Mouse (Mus musculus) 3T3-L1 (cell line): Measurements from ENCODE around the gene Tchp.
A peak's percentile ranks its signal among the peaks of the same experiment; 100 is the strongest.

Experiments used
- DNase-seq: peaks from one replicate; pipeline ENCODE4 v3.0.0-alpha.2; 2015; ENCODE audit warnings: low read depth, low spot score

The Tchp gene

DNA sequence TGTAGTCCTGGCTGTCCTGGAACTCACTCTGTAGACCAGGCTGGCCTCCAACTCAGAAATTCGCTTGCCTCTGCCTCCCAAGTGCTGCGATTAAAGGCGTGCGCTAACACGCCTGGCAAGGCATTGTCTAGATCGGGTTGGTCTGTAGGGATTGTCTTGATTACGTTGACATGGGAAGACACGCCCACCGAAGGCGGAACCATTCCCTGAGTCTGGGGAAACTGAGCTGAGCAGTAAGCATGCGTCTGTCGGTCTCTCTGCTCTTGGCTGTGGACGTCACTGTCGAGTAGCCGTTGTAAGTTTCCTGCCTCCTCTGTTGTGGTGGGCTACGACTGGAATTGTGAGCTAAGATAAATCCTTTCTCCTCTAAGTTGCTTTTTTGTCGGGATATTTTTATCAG lies 10.6 kb upstream of the Tchp start:
- DNase-seq = no peak

DNA sequence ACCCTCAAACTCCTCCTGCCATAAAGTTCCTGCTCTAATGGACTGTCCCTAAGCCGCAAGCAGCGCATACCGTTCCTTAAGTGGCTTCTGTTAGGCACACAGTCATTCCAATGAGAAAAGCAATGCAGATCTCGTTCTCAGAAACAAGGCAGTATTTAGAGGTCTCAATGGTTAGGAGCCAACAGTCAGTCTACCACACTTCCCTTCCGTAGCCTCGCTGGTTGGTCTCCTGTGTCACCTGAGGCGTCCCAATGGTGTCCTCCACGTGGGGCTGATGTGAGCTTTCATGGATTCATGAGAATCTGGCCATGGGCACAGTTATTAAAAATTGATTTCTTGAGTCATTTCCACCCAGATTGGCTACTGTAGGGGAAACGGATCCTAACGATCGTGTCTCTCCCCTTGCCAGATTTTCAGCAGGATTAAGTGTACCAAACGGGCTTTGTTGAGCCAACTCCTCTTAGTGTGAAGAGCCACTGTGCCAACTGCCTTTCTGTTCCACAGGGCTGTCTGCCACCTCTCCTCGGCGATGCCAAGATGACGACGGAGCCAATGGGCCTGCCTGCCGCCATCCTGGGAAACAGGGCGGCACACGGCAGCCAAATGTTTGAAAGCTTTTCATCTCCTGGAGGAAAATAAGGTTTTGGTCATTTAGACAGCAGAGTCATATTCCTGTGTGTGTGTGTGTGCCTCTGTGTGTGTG lies 9.4 kb upstream of the Tchp start:
- DNase-seq = no peak

DNA sequence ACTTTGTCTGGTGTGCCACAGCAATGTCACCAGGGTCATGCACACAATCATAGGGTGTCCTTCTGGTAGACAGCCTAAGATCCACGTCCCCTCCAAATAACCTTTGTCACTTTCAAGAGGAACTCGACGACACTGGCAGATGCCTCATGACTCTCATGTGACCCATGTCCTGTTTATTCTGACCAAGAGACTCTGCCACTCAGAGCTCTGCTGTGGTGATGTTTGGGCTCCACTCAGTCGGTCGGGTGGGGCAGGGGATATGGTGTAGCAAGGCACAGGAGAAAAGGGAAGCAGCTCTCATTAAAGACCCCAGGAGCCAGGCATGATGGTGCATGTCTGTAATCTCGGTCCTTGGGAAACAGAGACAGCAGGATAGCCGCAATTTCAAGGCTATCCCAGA lies 8.5 kb upstream of the Tchp start:
- DNase-seq = no peak

DNA sequence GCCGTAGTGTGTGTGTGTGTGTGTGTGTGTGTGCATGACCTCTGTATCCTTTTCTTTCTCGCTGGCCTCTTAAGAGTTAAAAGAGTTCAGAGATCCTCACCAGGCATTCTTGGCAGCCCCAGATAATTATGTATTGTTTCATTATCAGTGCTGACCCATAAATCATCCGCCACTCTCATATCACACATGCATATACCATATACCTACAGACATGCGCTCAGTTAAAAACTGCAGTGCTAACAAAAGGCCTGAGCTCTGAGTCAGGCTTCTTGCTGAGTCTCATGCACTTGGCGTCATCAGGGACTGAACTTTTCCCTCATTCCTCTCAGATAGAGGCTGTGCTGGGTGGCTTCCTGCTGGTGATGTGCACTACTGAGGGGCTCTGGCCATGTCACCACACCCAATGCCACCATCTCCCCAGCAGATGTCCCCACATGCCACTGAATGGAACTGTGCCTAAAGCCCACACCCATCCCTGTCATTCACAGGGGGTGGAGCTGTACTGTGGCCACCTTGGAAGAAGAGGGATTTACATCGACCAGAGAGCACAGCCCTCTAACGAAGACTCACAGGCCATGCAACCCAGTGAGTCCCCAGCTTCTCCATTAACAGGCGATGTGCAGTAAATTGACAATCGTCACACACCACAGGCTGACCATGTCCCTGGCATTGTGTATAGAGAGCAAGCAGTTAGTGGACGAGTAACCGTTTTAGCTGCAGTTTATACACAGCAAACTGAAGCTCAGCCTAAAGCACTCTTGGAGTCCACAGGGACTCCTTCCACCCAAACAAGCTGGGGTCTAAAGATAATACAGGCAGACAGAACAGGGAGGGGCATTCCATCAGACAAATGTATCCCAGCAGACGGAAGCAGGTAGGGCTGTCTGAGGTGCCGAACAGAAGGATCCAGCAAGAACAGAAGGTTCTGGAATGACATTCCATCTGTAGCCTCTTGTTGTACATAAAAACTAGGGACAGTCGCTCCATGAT lies 4.9 kb upstream of the Tchp start:
- DNase-seq = peak; percentile 76

DNA sequence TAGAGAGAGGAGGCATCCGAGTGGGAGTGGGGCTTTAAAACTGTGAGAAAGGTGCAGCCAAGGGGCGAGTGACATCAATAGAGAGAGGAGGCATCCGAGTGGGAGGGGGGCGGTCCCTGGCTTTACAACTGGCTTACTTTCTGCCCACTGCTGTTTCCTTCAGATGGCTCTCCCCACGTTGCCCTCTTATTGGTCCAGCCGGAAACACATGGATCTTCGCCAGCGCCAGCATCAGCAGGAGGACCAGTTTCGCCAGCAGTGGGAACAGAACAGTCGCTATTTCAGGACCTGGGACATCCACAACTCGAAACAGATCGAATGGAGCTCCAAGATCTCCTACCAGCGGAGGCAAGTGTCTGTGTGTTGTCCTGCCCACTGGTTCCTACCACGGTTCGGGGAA lies 931 bp downstream of the Tchp start:
- peak; percentile 31 for DNase-seq

DNA sequence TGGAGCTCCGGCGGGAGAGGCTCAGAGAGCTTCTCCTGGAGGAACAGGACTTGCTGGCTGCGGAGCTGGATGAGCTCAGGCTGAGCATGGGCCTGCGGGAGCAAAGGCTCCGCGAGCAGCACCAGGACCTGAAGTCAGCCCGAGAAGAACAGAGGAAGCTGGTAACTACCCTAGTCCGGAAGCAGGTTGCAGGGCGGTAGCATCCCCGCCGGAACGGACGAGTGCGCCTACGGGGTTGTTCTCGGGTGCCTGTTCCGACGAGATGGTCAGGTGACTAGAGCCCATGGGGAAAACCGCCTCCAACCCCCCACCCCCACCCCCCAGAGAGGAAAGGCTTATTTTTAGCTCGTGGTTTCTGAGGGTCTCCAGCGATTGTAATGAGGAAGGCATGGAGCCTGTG lies 1.8 kb downstream of the Tchp start:
- DNase-seq = no peak

DNA sequence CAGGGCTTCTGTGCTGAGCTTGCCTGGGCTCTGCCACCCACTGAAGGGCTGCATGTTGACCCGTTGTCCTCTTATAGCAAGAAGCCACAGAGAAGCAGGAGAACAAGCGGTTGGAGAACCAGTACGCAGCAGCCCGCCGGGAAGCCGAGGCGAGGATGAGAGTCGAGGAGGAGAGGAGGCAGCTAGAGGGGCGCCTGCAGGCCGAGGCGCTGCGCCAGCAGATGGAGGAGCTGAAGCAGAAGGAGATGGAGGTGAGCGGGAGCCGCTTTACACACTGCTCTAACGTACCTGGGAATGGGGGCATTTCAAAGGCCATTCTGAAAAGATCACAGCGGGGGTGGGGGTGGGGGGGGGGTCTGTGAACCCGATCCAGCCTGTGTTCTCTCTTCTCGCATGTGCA lies 7.0 kb downstream of the Tchp start:
- no peak for DNase-seq

DNA sequence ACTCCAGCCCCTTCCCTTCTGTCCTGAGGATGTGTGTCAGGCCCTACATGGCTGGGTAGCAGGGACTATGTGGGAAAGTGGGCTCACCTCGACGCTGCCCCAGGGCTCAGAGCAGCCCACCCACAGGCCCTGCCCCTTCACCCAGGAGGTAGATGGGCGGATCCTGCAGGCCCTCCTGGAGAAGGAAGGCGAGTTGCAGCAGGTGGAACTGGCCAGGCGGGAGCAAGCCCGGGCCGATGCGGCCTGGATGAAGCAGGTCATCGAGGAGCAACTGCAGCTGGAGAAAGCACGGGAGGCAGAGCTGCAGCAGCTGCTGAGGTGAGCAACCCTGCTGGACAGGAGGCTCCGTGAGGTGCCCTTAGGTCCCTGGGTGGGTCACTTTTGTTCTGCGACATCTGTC lies 9.7 kb downstream of the Tchp start:
- no peak for DNase-seq

DNA sequence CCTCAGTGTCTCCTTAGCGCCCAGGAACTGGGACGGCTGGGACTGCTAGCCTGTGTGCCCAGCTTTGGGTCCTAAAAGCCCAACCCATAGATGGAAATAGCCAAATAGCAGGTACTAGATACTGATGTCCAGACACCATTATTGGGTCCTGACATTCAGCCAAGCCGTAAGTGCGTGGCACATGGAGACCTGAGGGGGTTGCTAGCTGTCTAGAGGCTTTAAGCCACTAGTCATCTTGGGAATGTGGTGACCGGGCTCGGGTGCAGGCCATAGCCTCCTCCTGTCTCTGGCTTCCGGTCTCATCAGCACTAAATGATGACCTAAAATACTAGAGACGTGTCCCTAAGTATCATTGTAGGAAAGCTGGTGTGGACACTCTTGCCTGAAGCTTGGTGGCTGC lies 10.4 kb downstream of the Tchp start:
- DNase-seq = no peak

DNA sequence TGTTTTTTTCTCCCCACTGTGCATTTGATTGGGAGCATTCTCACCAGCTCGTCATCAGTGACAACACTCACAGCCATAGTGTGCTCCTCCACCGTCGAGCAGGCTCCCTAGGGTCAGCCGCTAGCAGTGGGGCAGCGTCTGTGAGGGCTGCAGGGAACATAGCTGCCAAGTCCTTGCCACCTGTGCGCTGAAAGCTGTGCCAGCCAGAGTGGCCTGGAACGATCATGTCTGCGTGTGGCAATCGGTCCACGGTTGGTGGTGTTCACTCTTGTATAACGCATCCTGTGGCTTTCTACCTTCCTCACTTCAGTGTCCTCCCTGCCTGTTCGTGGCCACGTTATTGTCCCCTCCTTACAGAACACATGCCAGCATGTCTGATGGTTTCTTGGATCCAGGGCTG lies 10.9 kb downstream of the Tchp start:
- DNase-seq = no peak

DNA sequence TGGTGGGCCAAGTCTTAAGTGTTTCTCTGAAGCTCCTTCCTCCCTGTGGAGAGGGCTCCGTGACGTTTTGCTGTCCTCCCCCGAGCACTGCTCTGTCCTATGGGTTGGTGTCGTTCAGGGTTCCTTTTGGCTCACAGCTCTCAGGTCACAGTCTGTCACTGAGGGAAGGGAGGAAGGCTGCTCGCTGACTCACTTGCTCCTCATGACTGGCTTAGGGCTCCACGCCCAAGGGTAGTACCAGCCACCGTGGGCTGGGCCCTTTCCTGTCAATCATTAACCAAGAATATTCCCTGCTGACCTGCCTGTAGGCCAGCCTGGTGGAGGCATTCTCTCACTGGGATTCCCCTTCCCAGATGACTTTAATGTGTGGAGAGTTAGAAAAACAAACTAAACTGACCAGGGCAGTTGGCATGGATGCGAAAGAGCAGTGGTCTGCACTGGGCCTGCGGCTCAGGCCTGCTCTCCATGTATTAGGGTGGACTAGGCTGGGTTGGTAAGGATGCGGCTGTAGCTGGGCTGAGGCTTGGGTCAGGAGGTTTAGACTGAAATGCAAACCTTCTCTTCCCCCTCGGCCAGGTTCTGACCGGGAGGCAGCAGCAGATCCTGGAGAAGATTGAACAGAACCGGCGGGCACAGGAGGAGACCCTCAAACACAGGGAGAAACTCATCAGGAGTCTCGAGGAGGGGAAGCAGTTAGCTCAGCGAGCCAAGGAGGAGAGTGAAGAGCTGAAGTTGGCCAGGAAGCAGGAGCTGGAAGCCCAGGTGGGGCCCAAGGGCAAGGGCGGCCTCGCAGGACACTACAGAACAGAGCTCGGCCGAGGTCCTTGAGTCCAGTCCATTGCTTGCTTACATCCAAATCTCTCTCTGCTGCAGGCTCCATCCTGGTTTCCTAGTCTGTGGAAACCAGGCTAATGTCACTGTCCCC lies 11.7 kb downstream of the Tchp start:
- peak; percentile 97 for DNase-seq

DNA sequence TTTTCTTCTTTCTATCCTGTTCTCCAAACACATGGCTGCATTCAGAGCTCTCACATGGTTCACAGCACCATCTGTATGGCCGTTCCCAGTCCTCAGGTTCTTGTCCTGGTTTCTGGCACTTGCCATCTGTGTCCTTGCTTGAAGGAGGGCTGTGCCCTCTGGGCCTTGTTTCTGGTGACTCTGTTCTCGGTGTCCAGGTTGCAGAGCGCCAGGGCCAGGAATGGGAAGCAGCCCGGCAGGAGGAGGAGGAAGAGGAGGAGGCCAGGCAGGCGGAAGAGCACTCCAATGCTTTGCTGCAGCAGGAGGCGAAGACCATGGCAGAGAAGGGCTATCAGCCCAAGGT lies 12.3 kb downstream of the Tchp start:
- DNase-seq = no peak

DNA sequence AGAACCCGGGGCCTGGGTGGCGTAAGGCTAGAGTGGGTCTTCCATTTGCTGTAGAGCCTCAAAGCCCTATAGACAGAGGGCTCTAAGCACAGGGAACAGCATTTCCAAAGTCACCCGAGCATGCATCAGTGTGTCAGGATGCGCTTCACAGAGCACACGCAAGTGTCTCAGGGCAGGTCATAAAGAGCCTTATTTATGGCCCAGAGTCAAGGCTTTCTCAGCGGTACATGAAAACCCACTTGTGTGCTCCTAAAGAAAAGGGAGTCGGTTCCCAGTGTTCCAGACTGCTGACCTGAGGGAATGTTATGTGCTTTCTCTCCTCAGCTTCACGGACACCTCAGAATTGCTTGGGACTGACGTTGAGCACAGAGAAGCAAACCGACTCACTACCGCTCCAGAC lies 13.2 kb downstream of the Tchp start:
- no peak for DNase-seq

DNA sequence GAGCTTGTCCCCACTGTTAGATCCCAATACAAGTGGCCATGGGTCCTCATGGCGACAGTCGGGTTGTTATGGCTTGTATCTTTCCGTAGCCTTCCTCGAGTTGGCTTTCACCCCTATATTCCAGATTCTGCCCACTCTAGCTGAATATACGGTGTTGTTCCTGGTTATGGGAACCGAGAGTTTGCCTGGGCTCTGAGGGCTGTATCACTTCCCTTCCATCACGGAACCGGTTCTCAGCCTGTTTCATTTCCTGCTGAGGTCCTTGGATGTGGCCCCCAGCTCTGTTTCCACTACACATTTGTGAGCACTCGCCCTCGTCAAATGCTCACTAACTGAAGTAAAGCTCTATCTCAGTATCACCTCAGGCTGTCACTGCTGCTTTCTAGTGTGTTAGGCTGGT lies 14.4 kb downstream of the Tchp start:
- no peak for DNase-seq

DNA sequence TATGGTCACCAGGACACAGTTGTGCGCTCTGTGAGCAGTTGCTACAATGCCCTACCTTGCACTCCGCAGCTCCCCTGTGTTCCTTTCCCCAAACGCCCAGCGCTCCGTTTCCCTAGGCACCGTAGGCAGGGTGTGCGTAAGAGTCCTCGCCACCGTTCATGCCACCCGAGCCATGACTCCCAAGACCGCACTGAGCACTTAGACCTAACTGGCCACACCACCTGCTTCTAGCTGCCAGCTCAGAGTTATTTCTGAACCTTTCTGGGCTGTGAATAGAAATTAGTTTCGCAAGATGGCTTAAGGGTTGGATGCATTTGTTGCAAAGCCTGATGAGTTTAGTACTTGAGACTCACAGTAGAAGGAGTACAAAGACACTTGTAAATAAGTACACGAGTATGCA lies 15.3 kb downstream of the Tchp start:
- no peak for DNase-seq

DNA sequence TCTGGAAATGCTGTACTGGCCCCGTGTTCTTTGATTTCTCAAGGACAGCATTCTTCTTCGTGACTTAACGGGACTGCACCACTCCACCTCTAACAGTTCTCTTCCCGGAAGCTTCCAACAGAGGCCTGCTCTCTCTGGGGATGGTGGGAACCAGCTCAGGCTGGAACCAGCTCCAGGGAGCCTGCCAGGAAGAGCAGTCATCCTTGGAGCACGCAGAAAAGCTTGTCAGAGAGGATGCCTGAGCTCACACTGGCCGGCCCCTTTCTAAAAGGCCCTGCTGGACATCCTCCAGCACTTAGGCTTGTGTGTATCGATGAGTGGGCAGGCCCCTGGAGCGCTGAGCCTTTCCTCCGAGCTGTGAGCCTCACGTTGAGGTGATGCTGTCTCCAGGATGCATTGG lies 20.6 kb downstream of the Tchp start:
- no peak for DNase-seq

DNA sequence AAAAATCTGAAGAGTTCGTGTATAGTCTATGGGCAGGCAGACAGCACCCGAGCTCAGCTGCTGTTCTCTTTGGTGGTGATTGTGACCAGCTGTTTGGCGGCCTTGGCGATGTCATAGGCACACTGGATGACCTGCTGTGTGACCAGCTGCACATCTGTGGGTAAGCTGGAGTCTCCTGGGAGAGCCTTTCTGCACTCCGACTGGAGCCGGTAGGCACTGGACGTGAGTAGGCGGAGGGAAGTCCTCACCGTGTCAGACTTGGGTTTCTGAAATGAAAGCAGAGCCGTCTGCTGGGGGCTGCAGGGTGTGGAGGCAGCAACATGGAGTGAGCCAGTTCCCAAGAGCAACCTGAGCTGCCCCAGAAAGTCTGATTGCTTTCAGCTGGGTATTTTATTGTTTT lies 22.6 kb downstream of the Tchp start:
- DNase-seq = peak; percentile 70

DNA sequence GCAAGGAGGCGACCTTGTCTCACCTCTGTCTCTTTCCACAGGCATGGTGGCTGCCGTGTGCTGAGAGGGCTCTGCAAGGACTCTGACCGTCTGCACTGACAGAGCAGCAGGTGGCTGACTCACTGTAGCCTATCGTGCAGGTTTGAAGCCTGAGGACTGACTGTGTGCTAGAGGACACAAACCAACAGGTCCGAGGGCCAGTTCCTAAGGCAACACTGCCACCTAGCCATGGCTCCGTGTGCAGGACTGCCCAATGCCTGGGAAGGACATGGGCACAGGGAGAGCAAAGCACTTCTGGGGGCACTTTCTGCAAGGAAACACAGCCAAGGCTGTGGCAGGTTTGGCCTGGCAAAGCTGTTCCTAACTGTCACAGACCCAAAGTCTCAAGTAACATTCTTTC lies 23.9 kb downstream of the Tchp start:
- peak; percentile 29 for DNase-seq

DNA sequence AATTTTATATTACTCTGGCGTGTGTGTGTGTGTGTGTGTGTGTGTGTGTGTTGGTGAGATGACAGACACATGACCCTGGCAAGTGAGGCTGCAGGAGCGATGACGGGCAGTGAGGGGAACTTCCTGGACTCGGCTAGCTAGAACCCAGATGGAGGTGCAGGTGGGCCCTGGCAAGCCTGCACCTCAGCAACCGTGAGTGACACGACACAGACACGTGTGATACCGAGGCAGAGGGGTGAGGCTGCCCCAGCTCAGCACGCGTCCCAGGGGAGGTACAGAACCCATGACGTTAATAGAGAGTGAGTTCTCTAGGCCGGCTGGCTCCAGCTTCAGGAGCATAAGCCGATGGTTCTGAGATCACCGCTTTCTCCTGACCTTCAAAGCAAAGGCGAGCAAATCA lies 24.4 kb downstream of the Tchp start:
- DNase-seq = no peak

DNA sequence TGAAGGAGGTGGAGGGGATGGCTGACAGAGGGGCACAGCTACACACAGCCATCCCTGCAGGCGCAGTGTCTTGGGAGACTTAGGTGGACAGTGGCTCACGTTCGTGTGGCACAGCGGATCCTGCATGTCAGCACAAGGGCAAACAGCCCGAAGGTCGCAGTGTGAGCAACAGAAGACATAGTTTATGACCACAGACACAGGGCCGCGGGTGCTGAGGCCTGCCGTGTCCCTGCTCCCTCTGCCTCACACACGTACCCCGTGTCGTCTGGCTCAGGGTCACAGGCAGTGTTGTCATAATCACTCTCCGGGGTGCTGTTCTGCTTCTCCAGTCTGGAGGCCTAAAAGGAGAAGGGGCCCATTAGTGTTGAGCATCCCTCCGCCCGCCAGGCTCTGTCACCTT lies 26.0 kb downstream of the Tchp start:
- no peak for DNase-seq

DNA sequence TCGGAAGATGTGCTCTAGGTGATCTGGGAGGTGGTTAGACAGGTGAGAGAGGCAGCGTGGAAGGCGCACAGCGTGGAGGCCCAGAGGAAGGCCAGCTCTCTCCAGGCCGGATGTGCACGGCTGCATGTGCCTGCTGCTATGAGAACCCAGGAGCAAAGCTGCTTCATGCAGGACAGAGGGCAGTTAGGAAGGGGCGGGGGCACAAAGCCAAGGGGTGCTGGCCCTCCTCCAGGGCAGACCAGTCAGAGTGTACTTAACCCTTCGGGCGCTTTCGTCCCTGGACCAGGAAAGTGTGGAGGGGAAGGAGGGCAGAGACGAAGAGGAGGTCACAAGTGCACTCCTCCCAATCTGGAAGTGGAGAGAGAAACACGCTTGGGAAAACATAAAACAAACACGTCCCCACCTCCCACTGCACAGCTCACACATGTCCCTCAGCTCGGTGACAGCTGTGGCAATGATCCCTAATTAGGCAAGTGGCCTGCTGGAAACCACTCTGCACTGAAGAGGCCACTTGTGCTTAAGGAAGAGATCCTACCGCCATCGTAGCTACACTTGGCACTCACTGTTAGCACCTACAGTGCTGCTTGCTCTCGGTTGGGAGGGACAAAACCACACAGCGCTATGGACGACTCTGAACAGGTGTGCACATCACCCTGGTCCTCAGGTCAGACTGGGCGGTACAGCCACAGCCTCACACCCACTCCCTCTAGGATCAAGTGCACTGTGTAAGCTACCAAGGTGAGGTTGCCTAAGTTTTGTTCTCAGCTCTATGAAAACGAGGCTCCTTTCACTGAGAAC lies 29.7 kb downstream of the Tchp start:
- DNase-seq = no peak
